Mouse (Mus musculus) kidney, embryonic 16.5 days (tissue): Measurements from ENCODE around the gene Fnip2. TPM values are rescaled to one million over a fixed set of nuclear protein-coding genes. Genes with fewer than 3 reads are reported as not detected.

ENCODE experiments used
- ATAC-seq: fragments of 200-750 bp; cut with Nextera tagmentation; 2 replicates; pipeline ENCODE4 v1.8.0; 2017; ENCODE audit warnings: moderate TSS enrichment; ENCODE audit not compliant: low FRiP score, low TSS enrichment
- H3K27ac ChIP-seq: fragments of 300-500 bp; sonication (generic); 2 replicates; pipeline ENCODE4 v1.5.1; 2014; ENCODE audit warnings: low read length
- H3K27me3 ChIP-seq: fragments of 300-500 bp; sonication (generic); 2 replicates; pipeline ENCODE4 v1.6.1; 2014; ENCODE audit warnings: low read length, control low read depth, mixed read lengths; ENCODE audit not compliant: insufficient read depth
- H3K36me3 ChIP-seq: fragments of 300-500 bp; sonication (generic); 2 replicates; pipeline ENCODE4 v1.6.1; 2014; ENCODE audit warnings: low read length, control low read depth, mixed read lengths; ENCODE audit not compliant: insufficient read depth
- H3K4me1 ChIP-seq: fragments of 300-500 bp; sonication (generic); 2 replicates; pipeline ENCODE4 v1.6.1; 2014; ENCODE audit warnings: low read length, control low read depth, mixed read lengths; ENCODE audit not compliant: insufficient read depth
- H3K4me2 ChIP-seq: fragments of 300-500 bp; sonication (generic); replicated peaks from 2 replicates; pipeline ENCODE4 v1.6.1; 2014; ENCODE audit warnings: low read depth, low read length
- H3K4me3 ChIP-seq: fragments of 300-500 bp; sonication (generic); 2 replicates; pipeline ENCODE4 v1.5.1; 2014; ENCODE audit warnings: mild to moderate bottlenecking, low read length
- H3K9ac ChIP-seq: fragments of 300-500 bp; sonication (generic); replicated peaks from 2 replicates; pipeline ENCODE4 v1.6.1; 2014; ENCODE audit warnings: low read length
- H3K9me3 ChIP-seq: fragments of 300-500 bp; sonication (generic); 2 replicates; pipeline ENCODE4 v1.6.1; 2016; ENCODE audit warnings: low read length, control low read depth
- WGBS: fragments of 180-500 bp; shearing (Covaris S2); extraction: QIAGEN DNeasy Blood & Tissue Kit; methylation state at CpG from one replicate; pipeline ENCODE4 v1.1.7; 2014; 5-methylcytosine and 5-hydroxymethylcytosine counted together
- polyA plus RNA-seq: library from polyadenylated mRNA; unstranded; fragments of >200 nt; fragmentation: Nextera tagmentation; extraction: Ambion mirVana; gene quantifications from 2 replicates; pipeline ENCODE4 v1.2.1, GENCODE M21; 2015

Fnip2 gene
- polyA plus RNA-seq, 1 experiment from 2014 or later = 3.2 TPM

GRCm38 (mm10) chr3:79490102-79490501, 77.5 kb downstream of the Fnip2 start:
- no peaks in the 10 kb centered on the region for H3K27me3 ChIP-seq
- H3K9me3 ChIP-seq = no peaks in the 10 kb centered on the region
- H3K36me3 ChIP-seq = peaks cover 30% of the 10 kb centered on the region
- WGBS = 95% methylated on average over 5 of the region's 5 CpGs
- no peak for ATAC-seq
- H3K9ac ChIP-seq = no peak overlapping the region
- no peak overlapping the region for H3K4me2 ChIP-seq
- no peaks in the 10 kb centered on the region for H3K4me1 ChIP-seq
- H3K4me3 ChIP-seq = no peak overlapping the region
- H3K27ac ChIP-seq = no peak overlapping the region

GRCm38 (mm10) chr3:79488025-79488424, 79.6 kb downstream of the Fnip2 start:
- Histone ChIP-seq H3K9ac (no peak overlapping the region), H3K9me3 (peaks cover 6% of the 10 kb centered on the region; the same call in 1 of the 2 replicates), H3K4me3 (no peak overlapping the region), H3K4me2 (no peak overlapping the region), H3K4me1 (0 out of 2 replicates have a peak, but pooled peaks cover 4% of the 10 kb centered on the region), H3K36me3 (peaks cover 28% of the 10 kb centered on the region), H3K27me3 (no peaks in the 10 kb centered on the region), H3K27ac (no peak overlapping the region)
- no peak for ATAC-seq
- 74% methylated on average over 7 of the region's 7 CpGs for WGBS

- no peak overlapping the region for H3K4me2 ChIP-seq
- ATAC-seq = no peak
- H3K9ac ChIP-seq = no peak overlapping the region
- 0 out of 2 replicates have a peak, but pooled peaks cover 4% of the 10 kb centered on the region for H3K4me1 ChIP-seq
- H3K27me3 ChIP-seq = no peaks in the 10 kb centered on the region
- H3K36me3 ChIP-seq = peaks cover 26% of the 10 kb centered on the region
- H3K27ac ChIP-seq = peak overlapping the region; percentile 57
- H3K9me3 ChIP-seq = peaks cover 6% of the 10 kb centered on the region; the same call in 1 of the 2 replicates
- 74% methylated on average over 16 of the region's 16 CpGs for WGBS
- H3K4me3 ChIP-seq = no peak overlapping the region
These were observed 83.1 kb downstream of the Fnip2 start for GRCm38 (mm10) chr3:79484286-79485063.

GRCm38 (mm10) chr3:79478880-79479279, 88.7 kb downstream of the Fnip2 start:
- Histone ChIP-seq H3K27ac (no peak overlapping the region), H3K4me1 (no peaks in the 10 kb centered on the region), H3K36me3 (peaks cover 25% of the 10 kb centered on the region), H3K9me3 (peaks cover 5% of the 10 kb centered on the region; the same call in 1 of the 2 replicates), H3K9ac (no peak overlapping the region), H3K4me3 (no peak overlapping the region), H3K27me3 (no peaks in the 10 kb centered on the region), H3K4me2 (no peak overlapping the region)
- ATAC-seq = no peak
- 65% methylated on average over 4 of the region's 4 CpGs for WGBS

GRCm38 (mm10) chr3:79478400-79478799, 89.2 kb downstream of the Fnip2 start:
- 87% methylated on average over 8 of the region's 8 CpGs for WGBS
- Histone ChIP-seq H3K4me1 (no peaks in the 10 kb centered on the region), H3K9me3 (peaks cover 2% of the 10 kb centered on the region; the same call in 1 of the 2 replicates), H3K4me2 (no peak overlapping the region), H3K27me3 (no peaks in the 10 kb centered on the region), H3K4me3 (no peak overlapping the region), H3K9ac (no peak overlapping the region), H3K27ac (no peak overlapping the region), H3K36me3 (peaks cover 24% of the 10 kb centered on the region; the same call in 1 of the 2 replicates)
- no peak for ATAC-seq

GRCm38 (mm10) chr3:79475980-79476379, 91.6 kb downstream of the Fnip2 start:
- Histone ChIP-seq H3K4me1 (no peaks in the 10 kb centered on the region), H3K36me3 (peaks cover 14% of the 10 kb centered on the region; the same call in 1 of the 2 replicates), H3K9me3 (no peaks in the 10 kb centered on the region), H3K27ac (no peak overlapping the region), H3K9ac (no peak overlapping the region), H3K27me3 (no peaks in the 10 kb centered on the region), H3K4me2 (no peak overlapping the region), H3K4me3 (no peak overlapping the region)
- no peak for ATAC-seq
- 89% methylated on average over 2 of the region's 2 CpGs for WGBS

- no peak overlapping the region for H3K4me3 ChIP-seq
- H3K4me2 ChIP-seq = no peak overlapping the region
- no peaks in the 10 kb centered on the region for H3K4me1 ChIP-seq
- no peak overlapping the region for H3K9ac ChIP-seq
- no peak for ATAC-seq
- peaks cover 14% of the 10 kb centered on the region; the same call in 1 of the 2 replicates for H3K36me3 ChIP-seq
- H3K27ac ChIP-seq = no peak overlapping the region
- no peaks in the 10 kb centered on the region for H3K9me3 ChIP-seq
- H3K27me3 ChIP-seq = no peaks in the 10 kb centered on the region
- 62% methylated on average over 4 of the region's 4 CpGs for WGBS
These were observed 92.7 kb downstream of the Fnip2 start for GRCm38 (mm10) chr3:79474911-79475310.

GRCm38 (mm10) chr3:79472362-79472761, 95.2 kb downstream of the Fnip2 start:
- 95% methylated on average over 5 of the region's 5 CpGs for WGBS
- H3K4me1 ChIP-seq = no peaks in the 10 kb centered on the region
- H3K4me3 ChIP-seq = no peak overlapping the region
- no peak overlapping the region for H3K4me2 ChIP-seq
- H3K36me3 ChIP-seq = peaks cover 9% of the 10 kb centered on the region
- no peaks in the 10 kb centered on the region for H3K27me3 ChIP-seq
- H3K9ac ChIP-seq = no peak overlapping the region
- no peaks in the 10 kb centered on the region; the same call in 1 of the 2 replicates for H3K9me3 ChIP-seq
- H3K27ac ChIP-seq = no peak overlapping the region
- ATAC-seq = no peak

- no peak overlapping the region for H3K9ac ChIP-seq
- no peak overlapping the region for H3K27ac ChIP-seq
- H3K4me3 ChIP-seq = no peak overlapping the region
- H3K9me3 ChIP-seq = no peaks in the 10 kb centered on the region; the same call in 1 of the 2 replicates
- H3K4me2 ChIP-seq = no peak overlapping the region
- WGBS = 97% methylated on average over 5 of the region's 5 CpGs
- H3K4me1 ChIP-seq = no peaks in the 10 kb centered on the region
- H3K27me3 ChIP-seq = no peaks in the 10 kb centered on the region
- no peak for ATAC-seq
- peaks cover 15% of the 10 kb centered on the region for H3K36me3 ChIP-seq
These were observed 98.2 kb downstream of the Fnip2 start for GRCm38 (mm10) chr3:79469440-79469839.

GRCm38 (mm10) chr3:79458651-79459275, 108.8 kb downstream of the Fnip2 start:
- H3K27ac ChIP-seq = no peak overlapping the region
- no peak overlapping the region for H3K4me3 ChIP-seq
- no peak for ATAC-seq
- H3K9ac ChIP-seq = no peak overlapping the region
- no peaks in the 10 kb centered on the region for H3K9me3 ChIP-seq
- peaks cover 26% of the 10 kb centered on the region for H3K36me3 ChIP-seq
- WGBS = 91% methylated on average over 14 of the region's 14 CpGs
- no peak overlapping the region for H3K4me2 ChIP-seq
- H3K27me3 ChIP-seq = no peaks in the 10 kb centered on the region
- no peaks in the 10 kb centered on the region for H3K4me1 ChIP-seq
